Mouse (Mus musculus): Measurements from ENCODE around the gene Guk1.

GRCm38 (mm10) chr11:59142962-59143361 is 49.0 kb downstream of the Guk1 start:
- no peak for TF ChIP-seq CTCF (IDR thresholded peaks at IDR 0.05; ENCODE audit: borderline replicate concordance, control insufficient read depth, extremely low read depth, insufficient read depth, low read length, poor library complexity)
- TF ChIP-seq POLR2A (IDR thresholded peaks at IDR 0.05; ENCODE audit: control insufficient read depth, extremely low read depth, insufficient read depth, low read length, poor library complexity) = no peak
